Mouse (Mus musculus) spleen, adult 2 months (tissue): ENCODE data around the gene Apba2.

Experiments used
- CTCF ChIP-seq: fragments of 200-500 bp; IDR thresholded peaks from 2 replicates; pipeline ENCODE4 v1.5.1; 2011; ENCODE audit warnings: mild to moderate bottlenecking, inconsistent platforms; ENCODE audit not compliant: insufficient read depth, insufficient read length, insufficient replicate concordance; ENCODE audit errors: extremely low read depth
- POLR2A ChIP-seq: fragments of 200-500 bp; IDR thresholded peaks from 2 replicates; pipeline ENCODE4 v1.6.1; 2011; ENCODE audit warnings: low read depth, low read length, inconsistent platforms

GRCm38 (mm10) chr7:64582358-64582757, 80.9 kb downstream of the Apba2 start:
- no peak for TF ChIP-seq CTCF
- TF ChIP-seq POLR2A: no peak
